Mouse (Mus musculus) erythroblast, embryonic 14.5 days (primary cell): Measurements from ENCODE around the gene Rnase10.

Experiments used
- GATA1 ChIP-seq: IDR thresholded peaks from 2 replicates; pipeline ENCODE4 v1.6.1; 2012; ENCODE audit warnings: low read length, inconsistent platforms, mixed read lengths
- TAL1 ChIP-seq: IDR thresholded peaks from 3 replicates; pipeline ENCODE4 v1.6.1; 2012; ENCODE audit warnings: low read length, inconsistent platforms, mixed read lengths

GRCm38 (mm10) chr14:51027387-51028155 is 20.0 kb downstream of the Rnase10 start:
- TF ChIP-seq GATA1 (no peak), TAL1 (no peak)
